Mouse (Mus musculus): ENCODE data around the gene Snapc1. TPM values are rescaled to one million over a fixed set of nuclear protein-coding genes. Genes with fewer than 3 reads are reported as not detected.

The Snapc1 gene
- total RNA-seq, 2 experiments from 2014 or later, result 8.8 to 10.1 TPM

DNA sequence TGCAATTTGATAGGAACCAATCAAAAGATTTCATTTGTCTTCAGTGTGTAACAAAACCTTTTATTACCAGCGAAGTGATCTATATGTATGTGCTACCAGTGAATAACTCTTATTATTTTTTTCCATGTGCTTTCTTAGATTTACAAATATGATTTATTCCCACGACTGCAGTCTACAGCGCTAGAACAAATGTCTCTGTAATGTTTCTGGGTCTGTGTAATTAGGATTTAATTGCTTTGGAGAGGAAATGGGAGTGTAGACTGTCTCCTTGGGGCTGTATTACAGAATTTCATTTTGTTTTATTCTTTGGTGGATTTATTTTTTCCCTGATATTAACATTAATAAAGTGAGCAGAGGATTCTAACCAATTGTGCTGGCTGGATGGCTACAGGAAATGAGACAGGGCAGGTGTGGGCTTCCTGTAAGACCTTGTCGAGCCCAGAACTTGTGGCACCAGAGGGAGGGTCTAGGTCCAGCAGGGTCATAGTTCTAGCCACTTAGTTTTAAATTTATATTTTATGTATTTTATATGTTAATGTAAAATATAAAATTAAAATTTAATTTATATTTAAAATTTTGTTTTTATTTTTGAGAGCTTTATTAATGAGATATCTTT, 24.2 kb downstream of the Snapc1 start:
- DNase-seq (ENCODE audit: low spot score in 2 of 2), result no peak

- DNase-seq (ENCODE audit: low spot score in 2 of 2), result peak in 1 of 2 experiments; percentile 28
Measured at GRCm38 (mm10) chr12:73989594-73989993, 25.3 kb downstream of the Snapc1 start.

GRCm38 (mm10) chr12:73996906-73997296, 32.6 kb downstream of the Snapc1 start:
- DNase-seq (ENCODE audit: low spot score in 2 of 2), result no peak

DNA sequence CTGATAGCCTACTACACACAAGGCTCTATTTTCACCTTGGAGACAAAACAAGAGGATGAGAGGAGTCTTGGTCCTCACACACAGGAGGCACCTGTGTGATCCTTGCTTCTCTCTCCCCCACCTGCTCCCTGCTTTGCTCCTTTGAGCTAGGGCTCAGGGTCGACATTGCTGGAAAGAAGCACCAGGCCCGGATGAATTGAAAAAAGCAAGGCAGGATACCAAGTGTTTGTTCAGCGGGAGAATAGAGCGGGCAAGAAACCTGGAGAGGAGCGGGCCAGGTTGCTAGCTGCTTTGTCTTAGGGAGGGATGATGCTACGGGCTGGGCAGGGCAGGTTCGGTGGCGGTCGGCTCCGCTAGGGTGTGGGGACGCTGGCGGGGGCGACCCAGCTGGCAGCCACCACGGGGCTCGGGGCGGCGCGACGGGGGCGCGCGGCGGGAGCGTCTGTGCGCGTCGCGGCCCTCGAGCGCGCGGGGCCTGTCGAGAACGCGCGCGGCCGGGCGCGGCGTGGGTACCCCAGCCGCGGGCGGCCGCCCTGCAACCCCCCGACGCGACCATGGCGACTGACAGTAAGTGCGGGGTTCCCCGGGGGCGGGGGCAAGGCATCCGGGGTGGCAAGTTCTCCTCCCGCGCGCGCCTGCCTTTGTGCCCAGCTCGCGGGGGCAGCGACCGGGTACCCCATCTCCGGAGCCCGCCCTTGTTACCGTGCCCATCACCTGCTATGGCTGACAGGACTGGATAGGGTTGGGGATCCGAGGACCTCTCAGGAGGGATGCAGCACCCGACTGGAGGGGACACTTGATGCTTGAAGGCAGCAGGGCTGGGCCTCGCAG, 33.2 kb downstream of the Snapc1 start, which contains the start of gene Syt16:
TSS of gene Syt16 (plus strand) at position 365 of the 831 bp plus-strand sequence.
- no peak for DNase-seq (ENCODE audit: low spot score in 2 of 2)

DNA sequence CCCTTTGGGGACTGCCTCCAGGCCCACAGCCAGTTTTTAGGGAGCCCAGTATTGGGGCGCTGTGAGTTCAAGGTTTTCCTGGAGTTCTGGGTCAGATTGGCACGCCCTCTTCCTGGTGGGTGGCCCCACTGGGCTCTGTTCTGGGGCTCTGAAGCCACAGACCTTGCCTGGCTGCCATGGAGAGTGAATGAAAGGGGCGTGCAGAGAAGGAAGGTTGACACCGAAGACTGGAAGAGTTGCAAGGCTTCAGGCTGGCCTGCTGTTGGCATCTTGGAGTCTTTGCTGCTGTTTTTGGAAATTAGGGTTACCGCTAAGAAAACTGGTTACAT, 33.8 kb downstream of the Snapc1 start:
- no peak for DNase-seq (ENCODE audit: low spot score in 2 of 2)

DNA sequence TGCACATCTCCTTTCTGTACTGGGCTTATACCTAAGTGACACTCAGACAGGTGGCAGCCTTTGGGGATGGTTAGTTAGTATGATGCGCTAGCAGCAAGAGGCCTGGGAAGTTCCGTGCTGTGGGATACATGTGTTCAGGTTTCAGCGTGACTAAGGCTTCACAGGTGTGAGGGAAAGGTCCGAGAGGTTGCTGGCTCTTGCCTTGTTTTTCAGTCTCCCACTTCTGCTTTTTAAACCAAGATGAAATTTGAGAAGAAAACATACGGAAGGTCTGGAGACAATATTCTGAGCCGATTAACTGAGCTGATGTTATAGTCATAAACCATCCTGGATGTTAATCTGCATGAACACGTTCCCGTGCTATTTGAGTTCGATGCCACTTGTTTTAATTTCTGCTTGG, 38.2 kb downstream of the Snapc1 start:
- no peak for DNase-seq (ENCODE audit: low spot score in 2 of 2)

DNA sequence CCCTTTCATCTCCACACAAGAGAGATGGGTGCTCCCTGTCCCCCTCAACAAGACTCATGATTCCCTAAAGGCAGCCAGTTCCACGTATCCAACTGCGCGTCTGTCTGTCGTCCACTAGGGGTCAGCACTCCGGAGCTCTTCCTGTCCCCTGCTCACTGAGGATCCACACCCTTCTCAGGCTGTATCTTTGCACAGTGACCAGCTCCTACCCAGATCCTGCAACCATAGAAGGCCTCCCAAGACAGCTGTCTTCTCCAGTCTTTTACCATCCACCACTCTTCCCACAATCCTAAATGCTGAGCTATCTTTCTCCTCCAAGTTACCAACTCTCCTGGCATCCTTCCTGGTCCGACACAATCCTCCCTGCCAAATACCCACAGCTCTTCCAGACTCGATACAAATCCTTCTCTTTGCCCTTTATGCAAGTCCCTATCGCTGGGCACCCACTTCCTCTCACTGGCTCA, 45.2 kb downstream of the Snapc1 start:
- DNase-seq (ENCODE audit: low spot score in 2 of 2), result peak in 1 of 2 experiments; percentile 18

DNA sequence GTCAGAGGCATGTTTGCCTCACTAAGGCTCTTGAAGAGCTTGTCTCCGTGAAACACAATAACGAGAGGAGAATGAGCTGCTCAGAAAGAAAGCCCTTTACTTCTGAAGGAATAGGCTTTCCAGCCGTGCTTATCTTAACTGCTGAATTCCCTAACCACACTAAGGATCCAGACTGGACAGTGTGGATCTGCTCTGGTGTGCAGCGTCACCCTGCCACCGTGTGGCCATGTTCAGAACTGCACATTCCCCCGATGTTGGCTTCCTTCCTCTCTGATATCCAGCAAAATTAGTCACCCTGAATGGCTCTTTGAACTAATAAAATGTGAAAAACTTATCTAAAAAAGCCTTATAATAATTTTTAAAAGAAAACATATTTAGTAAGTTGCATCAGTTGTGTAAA, 49.5 kb downstream of the Snapc1 start:
- peak; percentile 55 to 75 for DNase-seq (ENCODE audit: low spot score in 2 of 2)

- peak in 1 of 2 experiments; percentile 44 for DNase-seq (ENCODE audit: low spot score in 2 of 2)
Measured at GRCm38 (mm10) chr12:74014739-74015270, 50.5 kb downstream of the Snapc1 start.

DNA sequence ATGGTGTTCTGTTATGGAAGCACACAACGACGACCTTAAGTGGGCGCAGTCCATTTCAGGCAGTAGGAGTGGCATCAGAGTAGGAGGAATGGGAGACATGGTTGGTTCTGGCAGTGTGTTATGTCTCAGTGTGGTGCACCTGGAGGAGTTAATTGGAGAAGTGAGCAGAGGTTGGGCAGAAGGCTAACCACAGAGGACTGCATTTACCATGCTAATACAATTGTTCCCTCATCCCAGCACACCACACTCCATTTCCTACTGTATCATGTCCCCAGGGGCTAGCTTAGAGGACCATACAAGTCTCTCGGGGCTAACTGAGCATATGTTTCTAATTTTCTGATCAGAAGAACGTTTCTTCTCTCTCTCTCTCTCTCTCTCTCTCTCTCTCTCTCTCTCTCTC, 51.2 kb downstream of the Snapc1 start:
- no peak for DNase-seq (ENCODE audit: low spot score in 2 of 2)

DNA sequence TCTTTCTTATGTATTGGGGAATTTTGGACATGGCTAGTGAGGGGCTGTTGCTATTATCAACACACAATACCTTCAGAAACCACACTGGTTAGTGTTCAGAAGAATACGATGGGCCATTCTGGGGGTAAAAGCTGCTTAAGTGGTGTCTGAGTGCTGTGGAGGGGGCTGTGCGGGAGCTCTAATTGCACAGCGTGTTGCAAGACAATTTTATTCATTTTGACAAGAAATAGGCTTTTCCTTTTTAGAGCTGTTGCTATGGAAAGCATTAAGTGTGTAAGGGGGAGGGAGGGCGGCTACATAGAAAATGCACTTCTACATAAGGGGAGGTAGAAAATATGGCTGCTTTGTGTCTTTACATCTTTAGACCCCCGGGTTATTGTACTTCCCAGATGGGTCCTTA, 59.0 kb downstream of the Snapc1 start:
- DNase-seq (ENCODE audit: low spot score in 2 of 2), result no peak

- DNase-seq (ENCODE audit: low spot score in 2 of 2), result no peak
Measured at GRCm38 (mm10) chr12:74024912-74025311, 60.6 kb downstream of the Snapc1 start.

Other genes starting within 250 kb of the Snapc1 start
- 10 to 100 TPM; 47.6 to 52.4 TPM for gene Hif1a, start 63.1 kb upstream of the Snapc1 start, total RNA-seq (2021)
- 1 to 10 TPM; 3.1 to 3.7 TPM for gene Gm49321, start 26.8 kb upstream of the Snapc1 start, total RNA-seq (2021)
- not detected for gene Syt16, start 33.2 kb downstream of the Snapc1 start, total RNA-seq (2021)

Data from gastrocnemius, postnatal 4 days (tissue).